Mouse (Mus musculus): Measurements from ENCODE around the gene Ptprf. TPM values are rescaled to one million over a fixed set of nuclear protein-coding genes. Genes with fewer than 3 reads are reported as not detected.

Ptprf gene
- polyA plus RNA-seq, 1 experiment: 165 TPM

DNA sequence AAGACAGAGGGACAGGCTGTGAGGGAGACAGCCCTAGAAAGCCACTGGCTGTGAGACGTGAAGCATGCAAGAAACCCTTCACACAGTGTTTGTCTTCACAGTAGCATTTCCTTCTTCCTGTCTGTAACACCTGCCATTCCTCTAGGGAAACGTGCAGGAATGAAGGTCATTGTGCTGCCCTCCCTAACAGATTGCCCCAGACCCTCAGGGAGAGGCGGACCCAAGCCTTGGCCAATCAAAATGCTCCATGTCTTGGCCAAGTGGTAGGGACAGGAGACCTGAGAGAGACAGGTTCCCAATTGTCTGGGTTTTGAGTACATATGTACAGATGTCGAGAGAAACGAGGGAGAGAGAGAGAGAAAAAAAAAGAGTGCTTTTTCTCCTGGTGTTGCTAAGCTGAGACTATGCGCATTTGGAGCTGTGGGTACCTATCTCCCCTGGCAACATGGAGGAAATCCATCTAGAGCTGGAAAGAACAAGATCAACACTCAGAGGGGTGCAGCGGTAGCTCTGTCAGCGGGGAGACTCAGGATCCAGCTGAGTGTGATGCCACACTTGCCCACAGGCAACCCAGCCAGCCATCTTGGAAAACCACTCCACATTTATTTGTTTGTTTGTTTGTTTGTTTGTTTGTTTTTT lies 28.6 kb upstream of the Ptprf start:
- DNase-seq: no peak
- Histone ChIP-seq H3K4me1 (replicated peaks; ENCODE audit: control insufficient read depth, insufficient read depth, low read length) (no peaks in the 10 kb centered on the region), H3K36me3 (ENCODE audit: control insufficient read depth, insufficient read depth, low read length) (no peaks in the 10 kb centered on the region), H3K4me3 (ENCODE audit: control insufficient read depth, insufficient read depth, low read length) (no peak overlapping the region), H3K27ac (ENCODE audit: control insufficient read depth, insufficient read depth, low read length) (no peak overlapping the region), H3K27me3 (ENCODE audit: control insufficient read depth, insufficient read depth, low read length) (no peaks in the 10 kb centered on the region)
- 61% methylated on average over 8 of the region's 8 CpGs for WGBS
- no peak for TF ChIP-seq POLR2A (IDR thresholded peaks at IDR 0.05; ENCODE audit: control insufficient read depth, extremely low read depth, insufficient read depth, low read length, poor library complexity)
- TF ChIP-seq CTCF (IDR thresholded peaks at IDR 0.05; ENCODE audit: borderline replicate concordance, control insufficient read depth, extremely low read depth, insufficient read depth, low read length, poor library complexity): no peak

DNA sequence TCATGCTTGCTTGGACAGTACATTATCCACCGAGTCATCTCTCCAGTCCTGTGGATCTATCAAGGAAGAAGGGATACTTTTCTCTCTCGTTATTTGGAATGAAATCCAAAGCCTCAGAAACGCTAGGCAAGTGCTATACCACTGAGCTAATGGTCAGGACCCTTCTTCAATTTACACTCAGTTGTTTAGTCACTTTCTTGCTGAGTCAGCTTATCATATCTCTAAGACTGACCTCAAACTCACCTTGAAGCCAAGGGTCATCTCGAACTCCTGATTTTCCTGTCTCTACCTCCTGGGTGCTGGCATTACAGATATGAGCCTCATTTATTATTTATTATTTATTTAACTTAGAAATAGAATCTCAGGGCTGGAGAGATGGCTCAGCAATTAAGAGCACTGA lies 25.5 kb upstream of the Ptprf start:
- 92% methylated on average over 4 of the region's 4 CpGs for WGBS
- no peak overlapping the region for H3K27ac ChIP-seq (ENCODE audit: control insufficient read depth, insufficient read depth, low read length)
- TF ChIP-seq CTCF (IDR thresholded peaks at IDR 0.05; ENCODE audit: borderline replicate concordance, control insufficient read depth, extremely low read depth, insufficient read depth, low read length, poor library complexity) (no peak), POLR2A (IDR thresholded peaks at IDR 0.05; ENCODE audit: control insufficient read depth, extremely low read depth, insufficient read depth, low read length, poor library complexity) (no peak)
- no peaks in the 10 kb centered on the region for H3K4me1 ChIP-seq (replicated peaks; ENCODE audit: control insufficient read depth, insufficient read depth, low read length)
- no peaks in the 10 kb centered on the region for H3K36me3 ChIP-seq (ENCODE audit: control insufficient read depth, insufficient read depth, low read length)
- DNase-seq: no peak
- H3K4me3 ChIP-seq (ENCODE audit: control insufficient read depth, insufficient read depth, low read length): no peak overlapping the region
- H3K27me3 ChIP-seq (ENCODE audit: control insufficient read depth, insufficient read depth, low read length): no peaks in the 10 kb centered on the region

DNA sequence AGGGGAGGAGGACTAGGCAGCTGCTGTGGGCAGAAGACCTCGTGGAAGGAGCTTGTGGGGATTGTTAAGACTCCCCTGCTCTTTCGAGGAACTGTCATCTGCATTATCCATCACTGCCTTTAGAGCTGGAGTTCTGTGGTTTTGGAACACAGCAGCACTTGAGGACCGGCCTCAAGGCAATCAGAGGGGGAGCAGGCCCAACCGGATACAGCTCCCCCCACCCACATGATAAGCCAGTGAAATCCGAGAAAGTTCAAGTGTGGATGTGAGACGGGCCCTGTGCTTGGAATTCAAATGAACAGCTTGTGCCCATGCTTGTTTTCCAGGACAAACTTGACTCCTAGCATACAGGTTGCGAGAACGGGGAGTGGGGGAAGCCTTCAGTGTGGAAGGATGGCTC lies 24.1 kb upstream of the Ptprf start:
- no peaks in the 10 kb centered on the region for H3K27me3 ChIP-seq (ENCODE audit: control insufficient read depth, insufficient read depth, low read length)
- TF ChIP-seq CTCF (IDR thresholded peaks at IDR 0.05; ENCODE audit: borderline replicate concordance, control insufficient read depth, extremely low read depth, insufficient read depth, low read length, poor library complexity) (no peak), POLR2A (IDR thresholded peaks at IDR 0.05; ENCODE audit: control insufficient read depth, extremely low read depth, insufficient read depth, low read length, poor library complexity) (no peak)

DNA sequence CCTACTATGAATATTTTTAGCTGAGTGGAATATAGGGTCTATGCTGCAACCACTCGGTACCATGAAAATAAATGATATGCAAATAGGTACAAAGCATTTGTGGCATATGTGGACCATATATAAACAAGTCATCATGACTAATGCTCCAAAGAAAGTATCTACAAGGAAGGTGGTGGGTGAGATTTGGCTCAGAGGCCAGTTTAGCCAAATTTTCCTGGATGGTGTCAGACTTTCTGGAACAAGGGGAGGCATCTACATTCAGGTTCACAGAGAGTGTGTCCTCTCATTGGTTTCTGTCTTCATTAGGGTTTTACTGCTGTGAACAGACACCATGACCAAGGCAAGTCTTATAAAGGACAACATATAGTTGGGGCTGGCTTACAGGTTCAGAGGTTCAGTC lies 19.3 kb upstream of the Ptprf start:
- Histone ChIP-seq H3K4me1 (replicated peaks; ENCODE audit: control insufficient read depth, insufficient read depth, low read length) (no peaks in the 10 kb centered on the region), H3K36me3 (ENCODE audit: control insufficient read depth, insufficient read depth, low read length) (no peaks in the 10 kb centered on the region), H3K27ac (ENCODE audit: control insufficient read depth, insufficient read depth, low read length) (no peak overlapping the region), H3K27me3 (ENCODE audit: control insufficient read depth, insufficient read depth, low read length) (no peaks in the 10 kb centered on the region), H3K4me3 (ENCODE audit: control insufficient read depth, insufficient read depth, low read length) (no peak overlapping the region)
- WGBS: 97% methylated on average over 1 of the region's 1 CpGs
- TF ChIP-seq CTCF (IDR thresholded peaks at IDR 0.05; ENCODE audit: borderline replicate concordance, control insufficient read depth, extremely low read depth, insufficient read depth, low read length, poor library complexity) (no peak), POLR2A (IDR thresholded peaks at IDR 0.05; ENCODE audit: control insufficient read depth, extremely low read depth, insufficient read depth, low read length, poor library complexity) (no peak)
- DNase-seq: no peak

More for the DNA sequence above, 24.1 kb upstream of the Ptprf start:
- Histone ChIP-seq H3K4me1 (replicated peaks; ENCODE audit: control insufficient read depth, insufficient read depth, low read length) (no peaks in the 10 kb centered on the region), H3K27ac (ENCODE audit: control insufficient read depth, insufficient read depth, low read length) (no peak overlapping the region), H3K4me3 (ENCODE audit: control insufficient read depth, insufficient read depth, low read length) (no peak overlapping the region), H3K36me3 (ENCODE audit: control insufficient read depth, insufficient read depth, low read length) (no peaks in the 10 kb centered on the region)
- 66% methylated on average over 8 of the region's 8 CpGs for WGBS
- no peak for DNase-seq

DNA sequence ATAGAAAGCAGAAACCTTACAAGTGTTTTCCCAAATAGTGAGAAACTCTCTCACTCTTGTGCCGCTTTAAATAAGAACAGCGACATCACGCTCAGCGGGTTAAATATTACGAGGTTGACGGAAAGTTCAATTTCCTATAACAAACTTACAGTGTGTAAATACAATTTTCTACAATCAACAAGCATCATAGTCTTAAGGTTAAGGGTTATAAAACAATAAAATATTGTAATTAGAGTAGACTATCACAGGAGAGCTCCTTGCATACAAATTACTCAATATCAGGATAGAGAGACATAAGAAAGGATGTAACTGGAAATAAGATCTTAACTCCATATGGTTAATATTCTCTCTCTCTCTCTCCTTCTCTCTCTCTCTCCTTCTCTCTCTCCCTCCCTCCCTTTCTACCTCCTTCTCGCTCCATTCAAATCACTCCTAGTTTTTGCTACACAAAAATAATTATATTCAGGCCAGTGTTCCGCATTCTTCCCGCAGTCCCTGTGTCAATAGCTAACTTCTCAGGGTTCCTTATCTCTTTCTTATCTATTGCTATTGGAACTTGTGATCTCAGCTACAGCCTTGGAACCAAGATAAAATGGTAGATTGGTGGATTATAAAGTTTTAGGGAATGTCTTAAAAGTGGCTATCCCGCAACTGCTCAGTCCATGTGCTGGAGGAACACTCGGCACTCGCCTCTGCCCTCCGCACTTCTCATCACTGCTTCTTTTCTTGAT lies 16.5 kb upstream of the Ptprf start:
- no peak for DNase-seq
- H3K27me3 ChIP-seq (ENCODE audit: control insufficient read depth, insufficient read depth, low read length): no peaks in the 10 kb centered on the region
- WGBS: 96% methylated on average over 13 of the region's 13 CpGs
- H3K4me1 ChIP-seq (replicated peaks; ENCODE audit: control insufficient read depth, insufficient read depth, low read length): no peaks in the 10 kb centered on the region
- H3K4me3 ChIP-seq (ENCODE audit: control insufficient read depth, insufficient read depth, low read length): no peak overlapping the region
- no peak overlapping the region for H3K27ac ChIP-seq (ENCODE audit: control insufficient read depth, insufficient read depth, low read length)
- TF ChIP-seq POLR2A (IDR thresholded peaks at IDR 0.05; ENCODE audit: control insufficient read depth, extremely low read depth, insufficient read depth, low read length, poor library complexity) (no peak), CTCF (IDR thresholded peaks at IDR 0.05; ENCODE audit: borderline replicate concordance, control insufficient read depth, extremely low read depth, insufficient read depth, low read length, poor library complexity) (no peak)
- no peaks in the 10 kb centered on the region for H3K36me3 ChIP-seq (ENCODE audit: control insufficient read depth, insufficient read depth, low read length)

DNA sequence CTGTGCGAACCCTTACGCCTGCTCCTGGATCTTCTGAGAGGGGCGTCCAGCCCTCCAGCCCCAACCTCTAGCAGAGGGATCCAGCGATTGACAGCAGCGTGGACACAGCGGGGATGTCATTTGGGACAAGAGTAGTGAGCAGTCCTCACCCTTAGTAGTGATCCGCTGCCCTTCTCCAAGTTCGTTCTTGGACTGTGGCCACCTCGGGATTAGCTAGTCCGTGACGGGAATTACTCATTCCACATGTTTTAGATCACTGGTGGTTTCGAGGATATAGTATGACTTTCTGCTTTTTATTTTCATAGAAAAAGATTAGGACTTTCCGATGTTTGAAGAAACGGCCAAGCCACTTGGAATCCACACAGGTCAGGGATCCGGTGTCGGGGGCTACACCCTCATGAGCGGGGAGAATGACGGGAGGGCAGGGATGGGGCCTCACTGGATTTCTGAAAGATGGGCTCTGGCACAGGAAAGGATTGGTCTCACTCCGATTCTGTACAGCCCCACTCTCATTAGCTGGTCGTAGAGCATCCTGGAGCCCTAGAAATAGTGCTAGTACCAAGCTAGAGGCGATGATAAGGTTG lies 15.0 kb upstream of the Ptprf start:
- DNase-seq: no peak
- Histone ChIP-seq H3K27me3 (ENCODE audit: control insufficient read depth, insufficient read depth, low read length) (no peaks in the 10 kb centered on the region), H3K4me1 (replicated peaks; ENCODE audit: control insufficient read depth, insufficient read depth, low read length) (no peaks in the 10 kb centered on the region), H3K27ac (ENCODE audit: control insufficient read depth, insufficient read depth, low read length) (no peak overlapping the region), H3K36me3 (ENCODE audit: control insufficient read depth, insufficient read depth, low read length) (no peaks in the 10 kb centered on the region), H3K4me3 (ENCODE audit: control insufficient read depth, insufficient read depth, low read length) (no peak overlapping the region)
- 91% methylated on average over 21 of the region's 21 CpGs for WGBS
- TF ChIP-seq CTCF (IDR thresholded peaks at IDR 0.05; ENCODE audit: borderline replicate concordance, control insufficient read depth, extremely low read depth, insufficient read depth, low read length, poor library complexity) (no peak), POLR2A (IDR thresholded peaks at IDR 0.05; ENCODE audit: control insufficient read depth, extremely low read depth, insufficient read depth, low read length, poor library complexity) (no peak)

Measured in thymus, adult 2 months (tissue).